Mouse (Mus musculus): ENCODE measurements at regions not wholly inside any gene's neighbourhood (a gene's known extent, or its start where the extent isn't known, plus 50 kb on each side); places are given as distances from the start of the nearest gene placed in this dataset.

DNA sequence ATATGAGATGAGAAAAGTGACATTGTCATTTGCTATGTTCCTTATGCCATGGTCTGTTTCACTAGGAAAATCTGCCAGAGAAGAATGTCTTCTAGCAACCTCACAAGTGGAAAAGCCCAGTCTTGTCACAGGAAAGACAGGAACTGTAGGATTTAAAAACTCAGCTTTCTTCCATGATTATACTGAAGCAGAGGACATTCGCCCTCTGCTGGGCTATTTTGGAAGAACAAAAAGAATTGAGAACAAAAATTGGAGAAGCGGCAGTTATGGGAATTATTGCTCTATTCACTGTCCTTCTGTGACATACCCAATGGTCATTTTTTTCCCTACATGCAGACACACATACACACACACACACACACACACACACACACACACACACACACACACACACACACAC is 234.9 kb upstream of the Chl1 start:
- TF ChIP-seq HCFC1 (IDR thresholded peaks at IDR 0.05; ENCODE audit: low read depth, low read length) (no peak), CTCF (IDR thresholded peaks at IDR 0.05 in 2 of 3, conservative IDR thresholded peaks at IDR 0.05 in 1 of 3; ENCODE audit: control insufficient read depth in 1 of 3, insufficient read depth in 1 of 3, low read depth in 2 of 3, low read length in 3 of 3, poor library complexity in 1 of 3, severe bottlenecking in 1 of 3) (peak in 1 of 3 experiments; percentile 43; a peak in 3 of 6 replicates), MYC (IDR thresholded peaks at IDR 0.05; ENCODE audit: low read depth, low read length) (no peak), POLR2A (IDR thresholded peaks at IDR 0.05; ENCODE audit: control insufficient read depth in 1 of 2, insufficient read depth in 1 of 2, low read depth in 1 of 2, low read length in 2 of 2, poor library complexity in 1 of 2) (no peak), JUND (IDR thresholded peaks at IDR 0.05; ENCODE audit: low read depth, low read length) (no peak), CHD2 (IDR thresholded peaks at IDR 0.05; ENCODE audit: low read length) (no peak), ZNF384 (IDR thresholded peaks at IDR 0.05; ENCODE audit: low read depth, low read length) (no peak), MAX (IDR thresholded peaks at IDR 0.05; ENCODE audit: low read length) (no peak), TCF12 (IDR thresholded peaks at IDR 0.05; ENCODE audit: low read depth, low read length) (no peak), EP300 (IDR thresholded peaks at IDR 0.05; ENCODE audit: low read depth in 1 of 2, low read length in 2 of 2) (no peak), MAZ (IDR thresholded peaks at IDR 0.05; ENCODE audit: low read depth, low read length) (no peak), CHD1 (IDR thresholded peaks at IDR 0.05; ENCODE audit: low read depth, low read length) (no peak), BHLHE40 (IDR thresholded peaks at IDR 0.05; ENCODE audit: borderline replicate concordance, low read depth, low read length) (no peak), E2F4 (IDR thresholded peaks at IDR 0.05; ENCODE audit: borderline replicate concordance, low read depth, low read length) (no peak)

Measured in MEL (cell line).